Mouse (Mus musculus) lung, postnatal 4 days (tissue): ENCODE results near the gene Lmx1b.

ENCODE experiments used
- DNase-seq, 2 experiments: peaks; one replicate each; pipeline ENCODE4 v3.0.0; 2021

Gene Lmx1b

GRCm38 (mm10) chr2:33582457-33583060 lies 57.8 kb downstream of the Lmx1b start:
- DNase-seq: no peak

- no peak for DNase-seq
These were observed 58.4 kb downstream of the Lmx1b start for GRCm38 (mm10) chr2:33581866-33582265.

GRCm38 (mm10) chr2:33581449-33581777 lies 58.9 kb downstream of the Lmx1b start:
- DNase-seq: no peak

- no peak for DNase-seq
These were observed 59.4 kb downstream of the Lmx1b start for GRCm38 (mm10) chr2:33580697-33581448.

GRCm38 (mm10) chr2:33575406-33575805 lies 64.9 kb downstream of the Lmx1b start:
- peak; percentile 18 to 72 for DNase-seq

GRCm38 (mm10) chr2:33573075-33573474 lies 67.2 kb downstream of the Lmx1b start:
- no peak for DNase-seq

- DNase-seq: no peak
These were observed 69.0 kb downstream of the Lmx1b start for GRCm38 (mm10) chr2:33571219-33571824.

GRCm38 (mm10) chr2:33569698-33570097 lies 70.6 kb downstream of the Lmx1b start:
- DNase-seq: no peak

GRCm38 (mm10) chr2:33569240-33569639 lies 71.1 kb downstream of the Lmx1b start:
- peak in 1 of 2 experiments; percentile 28 for DNase-seq

GRCm38 (mm10) chr2:33565886-33566285 lies 74.4 kb downstream of the Lmx1b start:
- peak; percentile 42 to 73 for DNase-seq

- no peak for DNase-seq
These were observed 75.6 kb downstream of the Lmx1b start for GRCm38 (mm10) chr2:33564748-33565147.

GRCm38 (mm10) chr2:33559752-33560151 lies 80.6 kb downstream of the Lmx1b start:
- DNase-seq: peak in 1 of 2 experiments; percentile 48

- DNase-seq: no peak
These were observed 81.0 kb downstream of the Lmx1b start for GRCm38 (mm10) chr2:33559334-33559733.

GRCm38 (mm10) chr2:33558233-33558632 lies 82.1 kb downstream of the Lmx1b start:
- DNase-seq: peak; percentile 71 to 81

- peak in 1 of 2 experiments; percentile 57 for DNase-seq
These were observed 84.7 kb downstream of the Lmx1b start for GRCm38 (mm10) chr2:33555573-33555972.

GRCm38 (mm10) chr2:33552672-33553071 lies 87.6 kb downstream of the Lmx1b start:
- no peak for DNase-seq

- DNase-seq: no peak
These were observed 92.7 kb downstream of the Lmx1b start for GRCm38 (mm10) chr2:33547595-33547994.

GRCm38 (mm10) chr2:33546879-33547278 lies 93.4 kb downstream of the Lmx1b start:
- DNase-seq: peak; percentile 65 to 82

GRCm38 (mm10) chr2:33546051-33546450 lies 94.3 kb downstream of the Lmx1b start:
- no peak for DNase-seq

GRCm38 (mm10) chr2:33544781-33545566 lies 95.3 kb downstream of the Lmx1b start:
- no peak for DNase-seq

- peak; percentile 42 to 65 for DNase-seq
These were observed 96.0 kb downstream of the Lmx1b start for GRCm38 (mm10) chr2:33544203-33544762.

GRCm38 (mm10) chr2:33543429-33544202 lies 96.7 kb downstream of the Lmx1b start:
- DNase-seq: peak in 1 of 2 experiments; percentile 47
